8 mouse cellular contexts compared by ENCODE assay signal in genomic region chr8:120177318-120178123, GRCm38 (mm10). TPM values are rescaled to one million over a fixed set of nuclear protein-coding genes. Genes with fewer than 3 reads are reported as not detected.
A peak's percentile ranks its signal among the peaks of the same experiment; 100 is the strongest.
DNase-seq lines count a peak whose midpoint lies in the region; ATAC-seq lines count a peak whose summit lies in the region.

Fam92b (minus strand) TSS chr8:120177466.

- intact Hi-C loops in heart, postnatal 14 days (cut with DNase I), result loop anchor here (2.0 to 10.0 kb wide), 5 partner anchors 35 to 420 kb away; no protein-coding TSS in a partner anchor
- intact Hi-C loops in left cerebral cortex, postnatal 14 days (cut with DNase I), result loop anchor here (5.0 kb wide), 3 partner anchors 90 to 435 kb away; no protein-coding TSS in a partner anchor

- no peak for ATAC-seq in cerebellum, adult (ENCODE audit: insufficient number of reproducible peaks, low FRiP score, low TSS enrichment)

- DNase-seq in left cerebral cortex, adult 18-20 months (ENCODE audit: low spot score in 2 of 2), result peak; percentile 24 to 58
- no peak for DNase-seq in left cerebral cortex, adult 11 months (ENCODE audit: low spot score)
- peak; percentile 86 for DNase-seq in embryo, embryonic 11.5 days (ENCODE audit: low read depth, low spot score)
- DNase-seq in heart, postnatal 14 days, result peak; percentile 68 to 72
- DNase-seq in left cerebral cortex, postnatal 14 days (ENCODE audit: low spot score in 2 of 2), result peak; percentile 64 to 69
- peak; percentile 96 for DNase-seq in mesoderm, embryonic 11.5 days (ENCODE audit: low read depth, low spot score)
- DNase-seq in right cerebral cortex, postnatal 4 days, result peak; percentile 62

RNA-seq across cellular contexts. Expression of gene Fam92b, which starts in this region (rescaled TPM):
- under 1 TPM in 1 of 2 experiments, not detected in 1; 0.63 TPM for total RNA-seq in left cerebral cortex, adult 18-20 months (2021)
- not detected for total RNA-seq in heart, postnatal 14 days (2021)
- under 1 TPM in 1 of 2 experiments, not detected in 1; 0.47 TPM for total RNA-seq in left cerebral cortex, postnatal 14 days (2021)

Comparison
In these comparisons a context has a peak if more than half of its experiments do, and no peak if none do; other contexts are left out.
1. Peak in DNase-seq in left cerebral cortex, adult 18-20 months; RNA of the gene not detected or under 1 TPM.
2. Peak in DNase-seq in heart, postnatal 14 days; RNA of the gene not detected or under 1 TPM.
3. Peak in DNase-seq in left cerebral cortex, postnatal 14 days; RNA of the gene not detected or under 1 TPM.